Mouse (Mus musculus) activated CD4-positive, CD25-positive, alpha-beta regulatory T cell (primary cell): ENCODE data around the gene Cables2. TPM values are rescaled to one million over a fixed set of nuclear protein-coding genes. Genes with fewer than 3 reads are reported as not detected.

ENCODE experiments used
- polyA plus RNA-seq, 2 experiments: library from polyadenylated mRNA; unstranded; fragments of 100-300 nt; shearing (Covaris generic); gene quantifications; one replicate each; pipeline ENCODE4 v1.2.1; 2017

The Cables2 gene
- polyA plus RNA-seq, result 10 to 100 TPM; 36.3 to 43.9 TPM

GRCm38 (mm10) chr2:180273394-180274244 is at the start of gene Cables2:
Gene Cables2 (minus strand): TSS chr2:180273496.

GRCm38 (mm10) chr2:180289440-180290108 is 16.3 kb upstream of the Cables2 start, which contains the start of gene Rbbp8nl:
Gene Rbbp8nl (minus strand): TSS chr2:180289879.

GRCm38 (mm10) chr2:180257001-180257521 is 16.2 kb downstream of the Cables2 start, which contains the start of gene Rps21:
Gene Rps21 (plus strand): TSS chr2:180257377.

GRCm38 (mm10) chr2:180225762-180226378 is 47.4 kb downstream of the Cables2 start, which contains the start of gene Lama5:
Gene Lama5 (minus strand): TSS chr2:180225859.

Other genes with a start within 250 kb of the Cables2 start
- 10 to 100 TPM; 16.5 to 18.0 TPM for gene Lsm14b, start 248.5 kb downstream of the Cables2 start, polyA plus RNA-seq
- 100 to 1,000 TPM; 464 to 547 TPM for gene Psma7, start 231.1 kb downstream of the Cables2 start, polyA plus RNA-seq
- gene Ss18l1, start 231.0 kb downstream of the Cables2 start, polyA plus RNA-seq, result 1 to 10 TPM; 2.7 to 3.2 TPM
- gene Mtg2, start 202.9 kb downstream of the Cables2 start, polyA plus RNA-seq, result 10 to 100 TPM; 34.7 to 41.9 TPM
- not detected for gene Hrh3, start 169.0 kb downstream of the Cables2 start, polyA plus RNA-seq
- 10 to 100 TPM; 41.8 to 45.5 TPM for gene Osbpl2, start 154.2 kb downstream of the Cables2 start, polyA plus RNA-seq
- 100 to 1,000 TPM; 142 to 156 TPM for gene Adrm1, start 102.0 kb downstream of the Cables2 start, polyA plus RNA-seq
- 1 to 10 TPM in 1 of 2 experiments, under 1 TPM in 1; 0.30 to 1.3 TPM for gene Lama5, start 47.6 kb downstream of the Cables2 start, polyA plus RNA-seq
- gene Rps21, start 16.1 kb downstream of the Cables2 start, polyA plus RNA-seq, result 100 to 1,000 TPM; 501 to 767 TPM
- gene Rbbp8nl, start 16.4 kb upstream of the Cables2 start, polyA plus RNA-seq, result under 1 TPM in 1 of 2 experiments, not detected in 1; 0.23 TPM
- not detected for gene Gata5, start 61.2 kb upstream of the Cables2 start, polyA plus RNA-seq
- 1 to 10 TPM in 1 of 2 experiments, under 1 TPM in 1; 0.72 to 1.3 TPM for gene Slco4a1, start 182.7 kb upstream of the Cables2 start, polyA plus RNA-seq
- not detected for gene Ntsr1, start 226.5 kb upstream of the Cables2 start, polyA plus RNA-seq